Mouse (Mus musculus): ENCODE results near the gene Sbno1.
"Not testable (repeated sequence)": the region's sequence is repeated elsewhere in the genome, so short reads cannot be mapped to it uniquely, and the experiment has no call there.

Sbno1 gene

DNA sequence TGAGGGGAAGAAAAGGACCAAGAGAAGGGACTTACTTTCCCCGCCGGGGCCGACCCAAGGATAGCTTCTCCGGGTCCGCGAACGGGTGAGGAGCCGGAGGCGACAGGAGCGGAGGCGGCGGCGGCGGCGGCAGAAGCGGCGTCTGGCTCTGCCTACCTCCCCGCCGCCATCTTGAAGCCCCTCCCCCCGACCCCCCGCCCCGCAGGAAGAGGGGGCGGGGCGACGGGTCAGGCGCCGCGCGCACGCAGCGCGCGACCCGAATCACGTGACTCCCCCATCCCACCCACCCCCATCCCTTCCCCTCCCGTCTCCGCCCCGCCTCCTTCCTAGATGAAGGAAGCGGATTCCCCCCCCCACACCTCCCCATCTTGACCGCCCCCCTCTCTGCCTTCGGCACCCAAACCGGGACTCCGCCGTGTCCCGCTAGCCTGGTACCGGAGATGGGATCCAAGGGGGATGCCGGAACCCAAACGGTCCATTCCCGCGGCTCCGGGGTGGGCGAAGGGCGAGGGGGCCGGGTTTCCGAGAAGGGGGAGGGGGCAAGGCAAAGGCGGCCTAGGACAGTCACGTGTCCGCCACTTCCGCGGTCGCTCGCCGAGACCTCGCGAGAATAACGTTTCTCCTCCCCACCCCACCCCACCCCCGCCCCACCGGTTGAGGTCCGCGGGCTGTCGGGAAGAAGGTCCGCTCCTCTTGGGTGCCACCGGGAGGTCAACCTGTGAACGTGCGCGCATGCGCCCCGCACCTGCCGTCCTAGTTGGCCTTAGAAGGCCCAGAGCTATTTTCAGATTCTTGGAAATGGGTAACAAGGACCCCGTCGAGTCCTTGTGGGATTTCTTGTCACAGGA lies at the start of gene Sbno1:
Gene Sbno1, minus strand, starts transcription at position 590 of the 848 bp plus-strand sequence.
- DNase-seq (ENCODE audit: low spot score in 2 of 2): peak; percentile 94 to 95

DNA sequence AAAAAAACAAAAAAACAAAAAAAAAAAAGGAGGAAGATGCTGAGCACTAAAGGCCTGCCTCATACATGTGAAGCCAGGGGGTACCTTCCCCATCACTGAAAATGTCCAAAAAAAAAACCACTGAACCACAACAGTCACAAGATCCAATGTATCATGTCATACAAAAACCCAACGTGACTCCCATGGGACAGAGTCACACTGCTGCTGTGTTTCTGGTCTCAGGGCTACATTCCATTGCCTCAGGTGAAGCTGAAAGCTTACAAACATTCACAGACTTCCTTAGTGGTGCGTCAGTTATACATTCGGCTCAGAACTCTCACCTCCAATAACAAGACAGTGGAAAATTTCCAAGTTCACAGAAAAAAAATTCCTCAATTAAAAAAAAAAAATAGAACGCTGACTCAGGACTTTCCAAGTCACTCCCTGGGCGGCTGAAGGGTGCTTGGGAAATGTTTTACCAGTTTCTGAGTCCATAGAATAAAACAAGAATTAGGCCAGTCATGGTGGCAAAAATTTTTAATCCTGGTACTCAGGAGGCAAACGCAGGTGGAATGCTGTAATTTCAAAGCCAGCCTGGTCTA lies 44.9 kb upstream of the Sbno1 start:
- DNase-seq (ENCODE audit: low spot score in 2 of 2): no peak

DNA sequence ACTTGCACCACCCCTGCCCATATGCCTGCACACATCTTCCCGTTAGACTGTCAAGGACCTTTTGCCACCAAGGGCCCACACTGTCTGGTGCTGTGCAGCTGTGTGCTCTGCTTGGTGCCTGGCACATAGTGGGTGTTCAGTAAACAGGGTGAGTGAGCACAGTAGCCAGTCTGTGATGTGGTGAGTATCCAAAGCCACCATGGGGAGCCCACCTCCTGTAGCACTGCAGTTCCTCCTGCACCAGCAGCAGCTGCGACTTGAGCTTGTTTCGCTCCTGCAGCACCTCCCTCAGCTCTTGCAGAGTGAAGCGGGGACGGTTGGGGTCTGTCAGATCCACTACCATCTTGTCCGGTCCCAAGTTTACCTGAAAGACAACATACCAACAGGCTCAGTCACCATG lies 43.7 kb upstream of the Sbno1 start:
- DNase-seq (ENCODE audit: low spot score in 2 of 2): no peak

DNA sequence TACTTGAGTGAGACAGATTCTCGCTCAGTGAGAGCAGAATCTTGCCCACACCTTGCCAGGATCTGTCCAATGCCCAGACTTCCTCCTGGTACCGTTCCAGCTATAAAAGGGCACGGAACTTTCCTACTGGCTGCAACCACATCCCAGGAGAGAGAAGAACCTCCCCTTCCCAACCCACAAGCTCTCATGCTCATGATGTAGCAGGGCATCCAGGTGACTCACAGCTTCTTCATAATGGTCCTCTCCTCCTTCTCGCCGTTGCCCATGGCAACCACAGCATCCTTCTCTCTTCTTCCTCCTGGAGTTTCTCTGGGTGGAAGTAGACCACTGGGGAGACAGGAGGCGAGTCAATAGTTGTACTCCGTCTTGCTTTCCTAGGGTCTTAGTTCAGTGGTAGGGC lies 42.6 kb upstream of the Sbno1 start:
- DNase-seq (ENCODE audit: low spot score in 2 of 2): no peak

DNA sequence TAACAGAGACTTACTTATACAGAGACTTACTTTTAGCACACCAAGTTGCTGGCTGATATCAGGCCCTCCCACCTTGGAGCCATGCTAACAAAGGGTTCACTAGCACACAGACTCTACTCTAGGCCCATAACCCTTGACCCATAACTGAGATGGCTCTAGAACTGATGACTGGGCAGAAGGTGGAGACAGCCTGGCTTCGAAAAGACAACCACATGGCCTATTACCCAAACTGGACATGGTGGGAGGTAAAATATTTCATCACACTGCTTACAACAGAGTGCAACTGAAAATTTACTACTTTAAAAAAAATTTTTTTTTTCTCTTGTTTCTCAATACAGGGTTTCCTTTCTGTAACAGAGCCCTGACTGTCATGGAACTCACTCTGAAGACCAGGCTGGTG lies 42.0 kb upstream of the Sbno1 start:
- no peak for DNase-seq (ENCODE audit: low spot score in 2 of 2)

DNA sequence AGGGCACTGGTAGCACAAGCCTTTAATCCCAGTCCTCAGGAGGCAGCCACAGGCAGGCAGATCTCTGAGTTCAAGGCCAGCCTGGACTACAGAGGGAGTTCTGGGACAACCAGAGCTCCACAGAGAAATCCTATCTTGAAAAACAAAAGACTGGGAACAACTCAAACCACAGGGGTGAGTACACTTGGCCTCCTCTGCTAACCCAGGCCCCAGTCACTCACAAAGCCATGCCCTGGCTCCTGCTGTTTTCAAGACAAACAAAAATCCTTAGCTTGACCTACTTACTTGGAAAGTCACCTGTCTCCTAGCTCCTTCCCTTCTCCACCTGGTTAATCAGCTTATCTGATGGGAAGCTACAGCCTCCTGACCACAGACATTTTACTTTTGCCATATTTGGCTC lies 39.1 kb upstream of the Sbno1 start:
- DNase-seq (ENCODE audit: low spot score in 2 of 2): no peak

DNA sequence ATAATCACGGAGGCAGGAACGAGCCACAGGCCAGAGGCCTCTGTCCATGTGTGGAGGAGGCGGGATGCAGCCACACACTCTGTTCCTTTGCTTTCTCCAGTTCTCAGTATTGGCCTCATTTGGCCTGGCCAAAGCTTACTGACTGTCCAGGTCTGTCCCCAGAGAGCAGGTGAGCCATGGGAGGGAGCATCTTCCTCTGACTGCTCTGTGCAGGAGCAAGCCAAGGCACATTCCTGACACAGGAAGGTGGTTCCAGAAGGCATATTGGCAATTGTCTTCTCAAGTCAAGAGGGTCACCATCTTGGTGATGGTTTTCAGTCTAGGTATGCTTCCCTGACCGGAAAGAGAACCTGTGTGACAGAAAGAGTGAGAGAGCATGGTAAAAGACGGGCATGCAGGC lies 37.7 kb upstream of the Sbno1 start:
- no peak for DNase-seq (ENCODE audit: low spot score in 2 of 2)

DNA sequence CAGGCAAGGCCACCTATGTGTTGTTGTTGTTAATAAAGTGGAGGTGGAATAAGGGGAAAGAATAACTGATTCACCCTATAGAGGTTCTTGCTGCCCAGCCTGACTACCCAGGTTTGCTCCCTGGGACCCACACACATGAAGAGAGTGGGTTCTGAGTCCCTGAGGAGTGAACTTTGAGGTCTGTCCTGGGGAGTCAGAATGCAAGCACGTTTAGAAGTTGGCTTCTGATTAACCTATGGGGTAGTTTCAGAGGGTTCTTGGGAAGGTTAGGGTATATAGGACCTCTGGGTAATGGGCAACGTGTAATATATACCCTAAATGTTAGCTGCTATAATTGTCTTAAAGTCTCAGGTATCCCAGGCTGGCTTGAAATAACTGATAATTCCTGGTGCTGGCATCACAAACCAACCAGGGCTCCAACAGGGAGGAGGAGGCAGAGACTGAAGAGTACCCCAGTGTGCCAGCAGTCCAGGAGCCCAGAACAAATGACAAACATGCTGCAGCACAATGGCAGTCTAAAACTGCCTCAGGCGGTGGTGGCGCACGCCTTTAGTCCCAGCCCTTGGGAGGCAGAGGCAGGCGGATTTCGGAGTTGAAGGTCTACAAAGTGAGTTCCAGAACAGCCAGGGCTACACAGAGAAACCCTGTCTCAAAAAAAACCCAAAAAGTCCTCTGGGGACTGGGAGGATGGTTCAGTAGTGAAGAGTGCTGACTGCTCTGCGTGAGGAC lies 36.7 kb upstream of the Sbno1 start:
- no peak for DNase-seq (ENCODE audit: low spot score in 2 of 2)

DNA sequence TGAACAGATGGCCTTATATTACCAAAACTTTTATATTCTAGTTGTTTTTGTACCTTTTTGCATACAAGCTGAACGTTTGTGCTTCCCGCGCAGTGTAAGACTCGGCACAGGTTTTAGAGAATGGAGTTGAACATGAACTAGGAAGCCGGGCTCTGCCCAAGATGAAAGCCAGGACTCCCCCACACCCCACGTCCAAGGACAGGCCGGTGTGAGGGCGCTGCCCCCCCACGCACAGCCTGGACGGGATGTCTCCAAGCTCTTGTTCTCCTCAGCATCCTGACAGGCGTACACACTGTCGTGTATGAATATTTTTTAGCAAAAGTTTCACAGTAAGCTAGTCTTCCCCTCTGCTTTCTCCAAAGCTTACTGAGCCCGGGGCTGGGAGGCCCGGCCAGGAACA lies 35.1 kb upstream of the Sbno1 start:
- not testable (repeated sequence) for DNase-seq (ENCODE audit: low spot score in 2 of 2)

DNA sequence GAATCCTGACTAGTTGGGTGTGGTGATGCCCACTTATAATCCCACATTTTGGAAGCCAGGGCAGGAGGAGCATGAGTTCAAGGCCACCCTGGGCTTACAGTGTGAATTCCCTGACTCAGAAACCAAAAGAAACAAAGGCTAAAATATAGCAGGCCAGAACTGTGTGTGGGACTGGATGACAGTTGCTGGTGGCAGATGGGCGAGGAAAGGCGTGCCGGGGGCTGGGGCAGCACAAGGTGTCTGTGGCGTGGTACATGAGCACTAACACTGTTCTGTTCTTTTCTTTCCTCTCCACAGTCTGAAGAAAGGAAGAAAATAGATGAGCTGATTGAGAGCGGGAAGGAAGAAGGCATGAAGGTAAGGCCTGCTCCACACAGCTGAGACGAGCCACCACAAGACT lies 31.0 kb upstream of the Sbno1 start:
- no peak for DNase-seq (ENCODE audit: low spot score in 2 of 2)

DNA sequence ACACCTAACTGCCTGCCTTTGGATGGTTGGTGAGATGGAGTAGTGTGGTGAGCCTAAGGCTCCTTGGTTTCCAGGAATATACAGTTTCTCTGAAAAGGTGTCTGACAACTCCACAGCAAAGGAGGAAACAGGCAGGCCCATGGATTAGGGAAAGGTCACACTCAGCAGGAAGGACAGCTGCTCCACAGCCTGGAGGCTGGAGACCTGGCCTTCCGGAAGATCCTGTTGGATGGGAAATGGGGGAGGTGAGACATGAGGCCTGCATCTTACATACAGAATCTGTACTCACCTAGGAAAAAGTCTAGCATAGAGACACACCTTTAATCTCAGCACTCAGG lies 28.2 kb upstream of the Sbno1 start:
- DNase-seq (ENCODE audit: low spot score in 2 of 2): no peak

DNA sequence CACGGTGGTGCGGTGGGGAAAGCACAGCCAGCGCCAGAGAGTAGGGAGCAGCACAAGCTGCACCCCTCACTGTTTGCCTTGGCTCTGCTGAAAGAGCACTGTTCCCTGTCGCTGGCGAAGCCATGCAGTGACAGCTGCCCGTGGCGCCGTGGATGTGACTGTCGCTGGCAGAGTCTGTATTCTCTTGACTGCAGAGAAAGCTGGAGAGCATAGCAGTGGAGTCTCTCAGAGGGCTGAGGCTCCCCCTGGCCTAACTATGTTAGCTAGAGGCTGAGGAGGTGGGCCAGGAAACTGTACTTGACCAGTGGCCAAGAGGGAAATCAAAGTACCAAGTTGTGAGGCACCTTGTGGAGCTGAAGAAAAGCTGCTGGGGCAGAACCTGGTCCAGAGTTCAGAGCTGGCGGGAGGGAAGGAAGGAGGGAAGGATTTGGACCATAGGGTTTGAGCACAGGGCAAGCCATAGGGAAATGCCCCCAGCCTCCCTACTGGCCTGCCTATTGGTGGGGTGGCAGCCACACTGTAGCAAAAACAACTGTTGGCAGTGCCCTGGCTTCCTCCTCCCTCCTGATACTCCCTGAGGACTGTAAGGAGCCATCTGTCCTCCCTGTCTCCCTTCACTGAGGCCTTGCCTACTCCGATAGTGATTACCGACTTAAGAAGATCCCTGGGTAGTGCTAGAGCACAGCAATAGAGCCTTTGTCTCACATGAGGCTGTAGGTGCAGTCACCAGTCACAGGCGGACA lies 27.7 kb upstream of the Sbno1 start:
- DNase-seq (ENCODE audit: low spot score in 2 of 2): no peak

DNA sequence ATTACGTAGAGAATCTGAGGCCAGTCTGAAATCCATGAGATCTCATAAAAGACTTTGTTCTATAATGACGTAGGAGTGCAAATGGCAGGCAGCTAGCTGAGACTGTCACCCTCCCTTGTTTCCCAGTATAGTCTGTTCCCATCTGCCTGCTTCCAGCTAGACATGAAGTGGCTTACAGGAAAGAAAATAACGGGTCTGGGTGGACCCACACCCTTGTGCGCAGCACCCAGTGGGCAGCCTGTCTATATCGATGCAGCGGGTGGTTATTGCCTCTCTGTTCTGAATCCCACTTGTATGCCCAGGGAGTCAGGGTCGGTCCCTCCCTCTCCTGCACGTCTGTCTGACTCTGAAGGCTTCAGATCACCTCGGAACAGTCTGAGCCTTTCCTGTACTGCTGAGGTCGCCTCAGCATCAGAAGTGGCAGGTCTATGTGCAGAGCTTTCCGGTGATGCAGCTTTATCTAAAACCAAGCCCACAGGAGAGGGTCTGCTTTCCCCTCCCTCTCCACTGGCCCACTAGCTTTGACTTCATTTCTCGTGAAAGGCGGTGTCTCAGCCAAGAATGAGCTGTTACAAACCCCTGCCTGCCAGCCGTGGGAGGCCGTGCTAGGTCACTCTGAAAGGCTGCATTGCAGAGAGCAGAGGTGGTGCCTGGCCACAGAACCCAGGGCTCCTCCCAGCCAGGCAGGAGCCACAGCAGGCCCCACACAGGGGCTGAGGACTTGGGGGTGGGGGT lies 26.9 kb upstream of the Sbno1 start:
- no peak for DNase-seq (ENCODE audit: low spot score in 2 of 2)

DNA sequence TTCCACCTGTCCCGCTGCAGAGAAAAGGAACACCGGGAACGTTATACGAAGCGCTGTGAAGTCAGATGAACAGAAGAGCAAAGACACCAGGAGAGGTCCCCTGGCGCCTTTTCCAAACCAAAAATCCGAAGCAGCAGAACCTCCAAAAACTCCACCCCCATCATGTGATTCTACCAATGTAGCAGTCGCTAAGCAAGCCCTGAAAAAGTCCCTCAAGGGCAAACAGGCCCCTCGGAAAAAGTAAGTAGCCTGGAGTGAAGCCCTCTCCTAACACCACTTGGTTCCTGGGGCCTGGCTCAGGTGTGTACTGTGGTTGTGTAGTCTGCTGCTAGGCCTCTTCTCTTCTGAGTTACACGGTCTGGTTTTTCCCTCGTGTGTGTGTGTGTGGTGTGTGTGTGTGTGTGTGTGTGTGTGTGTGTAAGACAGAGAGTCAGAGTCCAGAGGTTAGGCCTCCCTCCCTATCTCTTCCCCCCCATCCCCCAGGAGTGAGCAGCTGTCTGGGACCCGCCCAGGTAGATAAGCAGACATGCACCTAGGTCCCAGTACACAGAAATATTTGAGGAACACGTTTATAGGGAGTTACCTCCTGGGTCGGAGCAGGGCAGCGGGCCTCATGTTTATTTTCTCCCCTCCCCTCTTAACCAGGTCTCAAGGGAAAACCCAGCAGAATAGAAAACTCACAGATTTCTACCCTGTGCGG lies 25.0 kb upstream of the Sbno1 start:
- no peak for DNase-seq (ENCODE audit: low spot score in 2 of 2)

DNA sequence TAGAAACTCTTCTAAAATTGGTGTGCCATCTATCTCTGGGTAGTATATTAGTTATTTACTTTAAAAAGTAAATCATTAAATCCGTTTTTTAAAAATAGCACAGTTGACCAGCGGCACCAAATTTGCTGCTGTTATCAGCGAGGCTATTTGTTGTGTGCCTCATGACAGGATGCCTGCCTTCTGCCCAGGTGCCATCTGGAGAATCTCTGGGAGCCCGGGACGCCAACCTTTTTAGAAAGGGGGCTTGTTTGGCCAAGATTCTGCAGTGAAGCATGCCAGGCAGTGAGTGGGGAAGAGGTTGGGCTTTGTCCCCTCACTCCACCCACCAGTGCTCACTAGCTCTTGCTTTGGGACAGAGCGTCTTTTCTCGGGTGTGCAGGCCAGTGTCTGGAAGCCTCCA lies 24.2 kb upstream of the Sbno1 start:
- peak in 1 of 2 experiments; percentile 43 for DNase-seq (ENCODE audit: low spot score in 2 of 2)

DNA sequence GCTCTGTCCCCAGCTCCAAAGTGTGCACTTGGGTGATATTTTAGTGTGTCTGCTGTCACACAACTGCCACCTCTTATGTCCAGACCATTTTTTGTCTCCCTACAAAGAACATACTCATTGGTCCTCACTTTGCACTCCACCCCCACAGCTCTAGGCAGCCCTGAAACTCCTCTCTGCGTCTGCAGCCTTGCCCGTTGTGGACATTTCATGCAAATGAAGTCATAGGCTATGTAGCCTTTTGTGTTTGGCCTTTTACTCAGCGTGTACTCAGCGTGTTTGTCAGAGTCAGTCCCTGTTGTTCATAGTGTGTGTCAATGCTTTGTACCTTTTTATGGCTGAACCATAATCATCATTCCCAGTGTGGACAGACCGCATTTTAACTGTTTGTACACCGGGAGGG lies 23.7 kb upstream of the Sbno1 start:
- no peak for DNase-seq (ENCODE audit: low spot score in 2 of 2)

DNA sequence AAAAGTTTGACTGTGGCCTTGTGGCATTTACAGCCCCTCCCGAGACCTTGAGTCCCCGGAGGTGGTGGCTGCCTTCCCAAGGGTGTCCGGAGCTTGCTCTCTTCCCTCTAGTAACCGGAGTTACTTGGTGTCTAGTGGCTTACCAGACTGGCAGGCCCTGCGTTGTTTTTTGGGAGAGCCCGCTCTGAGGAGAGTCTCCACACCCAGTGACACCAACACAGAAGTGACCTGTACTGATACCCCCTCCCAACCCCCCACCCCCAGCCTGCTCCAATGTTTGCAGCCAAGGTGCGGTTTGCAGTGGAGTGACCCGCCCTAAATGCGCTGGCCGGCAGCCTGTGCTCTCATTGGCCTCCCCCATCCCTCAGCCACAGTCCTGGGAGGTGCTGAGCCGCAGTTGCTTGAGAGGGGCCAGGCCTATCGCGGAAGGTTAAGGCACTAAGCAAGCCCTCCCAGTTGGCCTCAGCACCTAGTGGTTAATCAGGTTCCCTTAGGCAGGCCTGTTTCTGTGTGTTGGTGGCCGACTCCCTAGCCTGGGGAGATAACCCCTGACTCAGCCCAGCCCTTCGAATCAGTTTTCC lies 20.6 kb upstream of the Sbno1 start:
- peak; percentile 78 to 80 for DNase-seq (ENCODE audit: low spot score in 2 of 2)

DNA sequence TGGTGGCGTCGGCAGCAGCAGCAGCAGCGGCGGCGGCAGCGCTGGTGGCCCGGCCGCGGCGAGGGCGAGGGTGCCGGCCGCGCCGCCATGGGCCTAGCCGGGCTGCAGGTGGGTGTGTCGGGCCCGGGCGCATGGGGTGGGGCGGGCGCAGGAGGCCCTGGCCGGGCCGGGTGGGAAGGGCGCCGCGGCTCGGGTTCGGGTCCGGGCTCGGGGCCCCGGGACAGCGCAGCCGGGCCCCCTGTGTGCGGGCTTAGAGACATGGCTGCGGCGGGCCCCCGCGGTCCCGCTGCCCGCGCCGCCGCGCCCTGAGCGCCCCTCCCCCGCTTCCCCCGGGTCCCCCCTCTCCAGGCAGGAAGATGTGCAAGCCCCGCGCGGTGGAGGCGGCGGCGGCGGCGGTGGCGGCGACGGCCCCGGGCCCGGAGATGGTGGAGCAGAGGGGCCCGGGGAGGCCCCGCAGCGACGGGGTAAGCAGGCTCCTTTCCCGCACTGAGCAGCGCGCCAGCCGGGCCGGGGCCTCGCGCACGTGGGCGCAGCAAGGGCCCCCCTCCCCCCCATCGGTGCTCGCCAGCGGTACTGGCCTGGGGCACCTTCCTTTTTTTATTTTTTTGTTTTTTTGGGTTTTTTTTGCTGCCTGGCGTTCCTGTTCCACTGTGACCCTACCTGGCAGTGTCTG lies 20.0 kb upstream of the Sbno1 start:
- peak in 1 of 2 experiments; percentile 57 for DNase-seq (ENCODE audit: low spot score in 2 of 2)

DNA sequence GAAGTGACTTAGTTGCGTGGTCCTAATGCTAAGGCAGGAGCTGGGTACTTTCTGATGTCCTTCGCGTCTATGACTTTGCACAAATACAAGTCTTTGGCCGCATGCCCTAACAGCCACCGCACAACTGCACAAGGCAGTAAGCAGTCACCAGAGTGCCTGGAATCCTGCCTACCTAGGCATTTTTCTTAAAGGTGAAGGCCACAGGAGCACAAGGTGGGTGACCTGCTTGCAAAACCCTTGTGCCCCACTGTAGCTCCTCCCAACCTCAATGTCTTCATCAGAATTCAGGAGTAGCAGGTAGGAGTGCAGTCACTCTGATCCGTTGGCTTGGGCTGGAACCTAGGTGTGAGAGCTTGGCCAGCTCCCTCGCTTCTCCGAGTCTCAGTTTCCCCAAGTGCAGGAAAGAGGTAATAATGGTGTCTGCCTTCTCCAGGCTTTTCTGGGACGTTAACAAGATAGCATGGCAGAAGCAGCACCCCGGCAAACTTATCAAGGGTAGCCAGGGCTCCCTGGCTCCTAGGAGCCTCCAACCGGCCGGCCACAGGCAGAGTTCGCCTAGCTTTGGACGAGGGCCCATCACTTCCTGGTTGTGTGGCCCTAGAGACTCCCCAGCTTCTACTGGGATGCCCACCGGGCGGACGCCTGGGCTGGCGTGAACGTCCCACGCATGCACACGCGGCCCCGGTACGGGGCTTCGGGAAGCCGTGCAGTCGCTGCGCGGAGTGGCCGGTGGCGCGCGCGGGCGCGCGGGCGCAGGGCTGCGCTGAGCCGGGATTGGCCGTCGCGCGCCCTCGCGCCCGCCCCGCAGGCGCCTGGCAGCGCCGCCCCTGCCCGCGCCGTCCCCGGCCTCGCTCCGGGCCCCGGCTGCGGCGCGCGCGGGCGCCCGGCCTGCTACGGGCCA lies 19.1 kb upstream of the Sbno1 start:
- DNase-seq (ENCODE audit: low spot score in 2 of 2): peak; percentile 74
